Mouse (Mus musculus) embryonic fibroblast, embryonic 13.5 days (primary cell): ENCODE measurements around the gene Snrpa.

Source experiments
- CTCF ChIP-seq: IDR thresholded peaks from 2 replicates; pipeline ENCODE4 v1.5.1; 2011; ENCODE audit warnings: mild to moderate bottlenecking, control low read depth, low read length, moderate library complexity, borderline replicate concordance; ENCODE audit not compliant: insufficient read depth
- POLR2A ChIP-seq: IDR thresholded peaks from 2 replicates; pipeline ENCODE4 v1.6.1; 2011; ENCODE audit warnings: low read depth, mild to moderate bottlenecking, control low read depth, low read length, moderate library complexity

GRCm38 (mm10) chr7:27178324-27179216 lies 17.5 kb downstream of the Snrpa start, which contains the start of gene Rab4b:
- TF ChIP-seq POLR2A (peak; percentile 80), CTCF (no peak)
